Mouse (Mus musculus): Measurements from ENCODE around the gene Pde8a. TPM values are rescaled to one million over a fixed set of nuclear protein-coding genes. Genes with fewer than 3 reads are reported as not detected.

Pde8a gene
- 3.8 and 3.9 TPM in 2 replicates for polyA plus RNA-seq (2015; fragmentation: Nextera tagmentation; extraction: Ambion mirVana)

DNA sequence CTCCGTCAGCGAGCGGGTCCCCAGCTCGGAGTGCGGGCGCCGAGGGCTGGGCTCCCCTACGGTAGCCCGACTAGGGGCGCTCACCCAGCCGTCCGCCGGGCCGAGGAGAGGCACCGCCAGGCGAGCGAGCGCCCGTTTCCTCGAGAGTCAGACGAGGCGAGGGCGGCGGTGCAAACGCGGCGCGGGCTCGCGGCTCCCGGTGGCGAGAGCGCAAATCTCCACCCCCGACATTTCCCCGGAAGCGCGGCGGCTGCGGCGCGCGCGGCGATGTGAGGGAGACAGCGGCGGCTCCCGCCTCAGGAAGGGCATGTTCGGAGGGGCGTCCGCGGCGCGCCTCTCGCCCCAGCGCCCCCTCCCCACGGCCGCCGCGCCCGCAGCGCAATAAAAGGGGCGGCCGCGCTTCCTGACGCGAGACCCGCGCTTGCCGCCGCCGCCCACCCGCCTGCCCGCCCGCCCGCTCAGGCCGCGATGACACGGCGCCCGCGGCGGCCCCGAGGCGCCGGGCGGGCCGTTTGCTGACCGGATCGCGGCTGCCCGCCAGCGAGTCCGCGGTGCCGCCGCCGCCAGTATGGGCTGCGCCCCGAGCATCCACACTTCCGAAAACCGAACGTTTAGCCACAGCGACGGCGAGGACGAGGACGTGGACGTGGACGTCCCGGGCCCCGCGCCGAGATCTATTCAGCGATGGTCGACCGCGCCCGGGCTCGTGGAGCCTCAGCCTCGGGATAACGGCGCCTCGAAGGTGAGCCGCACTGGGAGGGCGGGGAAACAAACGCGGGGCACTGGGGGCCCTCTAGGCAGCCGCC is at the start of gene Pde8a:
Gene Pde8a (plus strand): TSS at position 250 of the 806 bp plus-strand sequence.
- Histone ChIP-seq H3K27me3 (peaks cover 33% of the 10 kb centered on the region), H3K9ac (peak within 1 kb of the TSS; percentile 48), H3K4me2 (peak within 1 kb of the TSS; percentile 84), H3K27ac (peak within 1 kb of the TSS; percentile 74), H3K4me1 (replicated peaks) (peaks cover 18% of the 10 kb centered on the region), H3K4me3 (peak within 1 kb of the TSS; percentile 59), H3K36me3 (no peaks in the 10 kb centered on the region), H3K9me3 (replicated peaks) (no peaks in the 10 kb centered on the region)
- under 1% methylated on average over 112 of the region's 128 CpGs for WGBS
- 0 out of 2 replicates have a peak, but pooled peaks have one; percentile 3 for ATAC-seq (replicated peaks; ENCODE audit: insufficient number of reproducible peaks, insufficient read depth, low FRiP score, low read depth)

DNA sequence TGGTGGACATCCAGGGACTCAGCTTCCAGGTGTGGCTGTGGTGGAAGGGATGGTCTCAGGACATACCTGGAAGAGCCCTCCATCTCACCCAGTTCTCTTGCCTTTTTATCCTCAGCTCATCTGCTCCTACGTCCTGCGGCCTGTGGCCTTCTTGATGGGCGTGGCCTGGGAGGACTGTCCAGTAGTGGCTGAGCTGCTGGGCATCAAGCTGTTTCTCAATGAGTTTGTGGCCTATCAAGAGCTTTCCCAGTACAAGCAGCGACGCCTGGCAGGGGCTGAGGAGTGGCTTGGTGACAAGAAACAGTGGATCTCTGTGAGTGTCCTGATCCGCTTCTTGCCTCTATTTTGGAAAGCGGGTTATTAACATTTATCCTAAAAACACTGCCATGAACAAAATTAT is 49.0 kb upstream of the Pde8a start:
- Histone ChIP-seq H3K27ac (no peak overlapping the region), H3K27me3 (0 out of 2 replicates have a peak, but pooled peaks cover 3% of the 10 kb centered on the region), H3K4me3 (no peak overlapping the region), H3K4me1 (replicated peaks) (no peaks in the 10 kb centered on the region), H3K4me2 (no peak overlapping the region), H3K9ac (no peak overlapping the region), H3K9me3 (replicated peaks) (no peaks in the 10 kb centered on the region), H3K36me3 (no peaks in the 10 kb centered on the region)
- no peak for ATAC-seq (replicated peaks; ENCODE audit: insufficient number of reproducible peaks, insufficient read depth, low FRiP score, low read depth)
- WGBS, result 66% methylated on average over 7 of the region's 7 CpGs

DNA sequence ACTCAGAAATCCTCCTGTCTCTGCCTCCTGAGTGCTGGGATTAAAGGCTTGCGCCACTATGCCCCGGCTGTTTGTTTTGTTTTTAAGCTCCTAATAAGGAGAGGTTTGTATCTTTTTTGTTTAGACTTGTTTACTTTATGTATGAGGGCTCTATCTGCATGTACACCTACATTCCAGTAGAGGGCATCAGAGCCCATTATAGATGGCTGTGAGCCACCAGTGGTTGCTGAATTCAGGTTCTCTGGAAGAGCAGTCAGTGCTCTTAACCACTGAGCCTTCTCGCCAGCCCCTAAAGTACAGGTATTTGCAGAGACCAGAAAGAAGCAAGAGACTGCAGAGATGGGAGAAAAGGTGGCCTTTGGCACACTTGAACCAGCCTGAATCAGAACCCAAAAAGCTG is 46.3 kb upstream of the Pde8a start:
- Histone ChIP-seq H3K4me3 (no peak overlapping the region), H3K4me1 (replicated peaks) (no peaks in the 10 kb centered on the region), H3K9me3 (replicated peaks) (no peaks in the 10 kb centered on the region), H3K27me3 (0 out of 2 replicates have a peak, but pooled peaks cover 5% of the 10 kb centered on the region), H3K27ac (no peak overlapping the region), H3K9ac (no peak overlapping the region), H3K36me3 (no peaks in the 10 kb centered on the region), H3K4me2 (no peak overlapping the region)
- no peak for ATAC-seq (replicated peaks; ENCODE audit: insufficient number of reproducible peaks, insufficient read depth, low FRiP score, low read depth)
- WGBS, result 31% methylated on average over 3 of the region's 3 CpGs

DNA sequence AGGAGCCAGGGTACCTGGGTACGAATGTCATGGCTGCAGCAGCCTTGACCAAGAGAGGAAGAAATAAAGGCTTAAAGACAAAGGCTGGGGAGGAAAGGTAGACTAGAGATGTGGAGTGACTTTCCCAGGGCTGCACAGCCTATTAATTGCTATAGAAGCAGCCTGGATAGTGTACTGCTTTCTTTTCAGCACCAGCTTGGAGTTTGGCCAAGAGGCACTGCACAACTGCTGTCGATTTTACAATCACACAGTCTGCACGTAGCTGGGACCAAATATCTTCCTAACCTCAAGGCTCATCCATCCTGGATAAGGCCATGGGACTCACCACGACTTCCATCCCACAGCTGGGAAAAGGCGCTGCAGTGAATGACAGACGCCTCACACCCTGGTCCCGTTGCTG is 44.0 kb upstream of the Pde8a start:
- Histone ChIP-seq H3K9ac (no peak overlapping the region), H3K27ac (no peak overlapping the region), H3K4me2 (no peak overlapping the region), H3K4me3 (no peak overlapping the region), H3K27me3 (0 out of 2 replicates have a peak, but pooled peaks cover 5% of the 10 kb centered on the region), H3K9me3 (replicated peaks) (0 out of 2 replicates have a peak, but pooled peaks cover 8% of the 10 kb centered on the region), H3K36me3 (no peaks in the 10 kb centered on the region), H3K4me1 (replicated peaks) (no peaks in the 10 kb centered on the region)
- 63% methylated on average over 7 of the region's 7 CpGs for WGBS
- no peak for ATAC-seq (replicated peaks; ENCODE audit: insufficient number of reproducible peaks, insufficient read depth, low FRiP score, low read depth)

DNA sequence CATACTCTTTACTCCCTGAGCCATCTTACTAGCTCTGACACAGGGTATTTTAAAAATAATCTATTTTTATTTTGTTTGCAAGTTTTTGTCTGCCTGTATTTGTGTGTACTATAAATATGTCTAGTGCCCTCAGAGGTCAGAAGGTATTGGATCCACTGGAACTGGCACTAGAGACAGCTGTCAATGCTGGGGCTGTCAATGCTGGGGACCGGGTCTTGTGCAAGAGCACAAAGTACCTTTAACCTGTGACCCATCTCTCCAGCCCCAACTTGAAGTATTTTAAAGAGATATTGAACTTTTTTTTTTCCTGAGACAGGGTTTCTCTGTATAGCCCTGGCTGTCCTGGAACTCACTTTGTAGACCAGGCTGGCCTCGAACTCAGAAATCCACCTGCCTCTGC is 39.5 kb upstream of the Pde8a start:
- 0 out of 2 replicates have a peak, but pooled peaks cover 8% of the 10 kb centered on the region for H3K9me3 ChIP-seq (replicated peaks)
- H3K36me3 ChIP-seq, result no peaks in the 10 kb centered on the region
- no peak overlapping the region for H3K9ac ChIP-seq
- no peak overlapping the region for H3K27ac ChIP-seq
- H3K4me2 ChIP-seq, result no peak overlapping the region
- 92% methylated on average over 2 of the region's 2 CpGs for WGBS
- no peaks in the 10 kb centered on the region for H3K4me1 ChIP-seq (replicated peaks)
- H3K4me3 ChIP-seq, result no peak overlapping the region
- H3K27me3 ChIP-seq, result 0 out of 2 replicates have a peak, but pooled peaks cover 5% of the 10 kb centered on the region
- ATAC-seq (replicated peaks; ENCODE audit: insufficient number of reproducible peaks, insufficient read depth, low FRiP score, low read depth), result no peak

DNA sequence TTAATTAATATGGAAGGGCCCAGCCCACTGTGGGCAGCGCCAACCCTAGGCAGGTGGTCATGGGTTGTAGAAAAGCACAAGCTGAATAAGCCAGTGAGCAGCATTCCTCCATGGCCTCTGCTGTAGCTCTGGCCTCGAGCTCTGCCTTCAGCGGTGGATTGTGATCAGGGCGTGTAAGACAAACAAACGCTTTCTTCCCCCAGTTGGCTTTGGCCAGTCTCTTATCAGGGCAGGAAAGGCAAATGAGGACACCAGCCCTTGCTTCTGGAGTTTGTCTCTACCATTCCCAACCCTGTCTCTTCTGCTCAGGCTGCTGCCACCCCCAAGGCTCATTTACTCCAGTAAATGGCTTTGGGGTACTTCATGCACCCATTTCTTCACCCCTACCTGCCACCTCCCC is 38.7 kb upstream of the Pde8a start:
- no peak overlapping the region for H3K27ac ChIP-seq
- H3K9me3 ChIP-seq (replicated peaks), result 0 out of 2 replicates have a peak, but pooled peaks cover 8% of the 10 kb centered on the region
- H3K9ac ChIP-seq, result no peak overlapping the region
- H3K4me1 ChIP-seq (replicated peaks), result no peaks in the 10 kb centered on the region
- WGBS, result 54% methylated on average over 5 of the region's 5 CpGs
- H3K27me3 ChIP-seq, result no peaks in the 10 kb centered on the region
- no peaks in the 10 kb centered on the region for H3K36me3 ChIP-seq
- ATAC-seq (replicated peaks; ENCODE audit: insufficient number of reproducible peaks, insufficient read depth, low FRiP score, low read depth), result no peak
- no peak overlapping the region for H3K4me3 ChIP-seq
- H3K4me2 ChIP-seq, result no peak overlapping the region

DNA sequence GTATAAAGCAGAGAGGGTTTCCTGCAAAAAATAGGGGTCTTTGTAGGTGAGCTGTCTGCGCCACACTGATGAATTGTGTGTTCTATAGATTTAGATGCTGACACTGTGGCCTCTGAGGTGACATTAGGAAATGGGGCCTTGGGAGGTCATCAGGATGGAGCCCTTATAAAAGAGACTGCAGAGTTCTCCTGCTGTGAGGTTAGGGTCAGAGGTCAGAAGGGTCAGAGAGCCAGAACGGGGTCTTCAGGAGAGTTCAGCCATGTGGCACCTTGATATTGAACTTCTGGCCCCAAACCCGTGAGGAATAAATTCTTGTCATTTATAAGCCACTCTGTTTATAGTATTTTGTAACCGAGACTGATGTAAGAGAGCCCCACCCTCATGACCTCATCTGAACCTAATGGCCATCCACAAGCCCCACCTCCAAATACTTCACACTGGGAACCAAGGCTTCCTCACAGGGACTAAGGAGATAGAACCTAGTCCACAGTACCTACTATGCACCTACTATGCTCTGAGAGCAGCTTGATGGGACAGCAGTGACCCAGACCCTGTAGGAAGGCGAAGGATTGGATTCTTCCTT is 37.1 kb upstream of the Pde8a start:
- Histone ChIP-seq H3K27ac (no peak overlapping the region), H3K9me3 (replicated peaks) (0 out of 2 replicates have a peak, but pooled peaks cover 8% of the 10 kb centered on the region), H3K4me2 (no peak overlapping the region), H3K4me1 (replicated peaks) (no peaks in the 10 kb centered on the region), H3K27me3 (no peaks in the 10 kb centered on the region), H3K9ac (no peak overlapping the region), H3K4me3 (no peak overlapping the region), H3K36me3 (no peaks in the 10 kb centered on the region)
- ATAC-seq (replicated peaks; ENCODE audit: insufficient number of reproducible peaks, insufficient read depth, low FRiP score, low read depth), result no peak
- 59% methylated on average over 5 of the region's 5 CpGs for WGBS

DNA sequence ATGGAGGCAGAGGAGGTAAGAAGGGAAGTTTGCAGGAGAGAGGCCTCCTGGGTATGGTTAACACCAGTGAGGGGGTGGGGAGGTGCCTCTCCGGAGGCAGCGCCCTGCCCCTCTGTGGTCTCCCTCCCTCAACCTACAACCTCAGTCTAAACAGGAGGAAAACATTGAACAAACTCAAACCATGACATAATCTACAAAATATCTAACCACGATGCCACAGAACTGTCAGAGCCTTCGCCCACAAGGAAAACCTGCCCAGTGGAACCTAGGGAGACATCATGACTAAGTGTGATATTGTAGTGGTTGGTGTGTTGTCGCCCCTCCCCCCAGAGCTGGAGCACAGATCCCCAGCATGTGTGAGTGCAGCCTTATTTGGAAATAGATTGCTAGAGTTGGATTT is 33.9 kb upstream of the Pde8a start:
- no peak overlapping the region for H3K4me3 ChIP-seq
- no peak for ATAC-seq (replicated peaks; ENCODE audit: insufficient number of reproducible peaks, insufficient read depth, low FRiP score, low read depth)
- 53% methylated on average over 5 of the region's 5 CpGs for WGBS
- no peak overlapping the region for H3K27ac ChIP-seq
- no peaks in the 10 kb centered on the region for H3K27me3 ChIP-seq
- no peaks in the 10 kb centered on the region for H3K9me3 ChIP-seq (replicated peaks)
- H3K4me1 ChIP-seq (replicated peaks), result no peaks in the 10 kb centered on the region
- no peak overlapping the region for H3K9ac ChIP-seq
- H3K36me3 ChIP-seq, result no peaks in the 10 kb centered on the region
- no peak overlapping the region for H3K4me2 ChIP-seq

DNA sequence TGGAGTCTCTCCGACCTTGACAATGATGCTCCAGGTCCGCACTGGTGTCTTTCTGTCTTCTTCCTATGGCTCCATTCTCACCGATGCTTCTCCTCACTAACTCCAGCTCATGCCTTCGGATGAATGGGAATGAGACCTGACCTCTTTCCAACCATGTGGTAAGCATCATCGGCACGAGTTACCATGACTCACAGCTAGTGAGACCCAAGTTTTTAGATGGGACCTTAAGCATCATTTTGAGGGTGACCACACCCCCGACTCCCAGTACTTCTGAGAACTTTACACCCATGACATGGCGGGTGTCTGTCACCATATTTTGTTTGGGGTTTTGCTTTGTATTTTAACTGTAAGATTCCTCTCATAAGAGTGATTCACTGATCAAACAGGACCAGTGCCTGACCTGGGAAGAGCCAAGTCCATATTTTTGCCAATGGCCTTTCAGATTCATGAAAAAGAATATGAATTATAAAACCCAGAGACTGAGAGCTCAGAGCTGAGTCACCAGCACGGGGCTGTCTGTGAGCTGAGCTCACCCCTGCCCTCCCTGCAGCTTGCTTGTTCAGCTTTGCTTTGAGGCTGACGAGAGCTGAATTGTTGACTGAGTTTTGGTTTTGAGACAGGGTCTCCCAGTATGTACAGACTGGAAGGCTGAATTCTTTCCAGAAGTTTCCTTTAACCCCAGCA is 30.8 kb upstream of the Pde8a start:
- WGBS, result 81% methylated on average over 10 of the region's 10 CpGs
- Histone ChIP-seq H3K27ac (no peak overlapping the region), H3K4me3 (no peak overlapping the region), H3K9me3 (replicated peaks) (no peaks in the 10 kb centered on the region), H3K4me1 (replicated peaks) (no peaks in the 10 kb centered on the region), H3K4me2 (no peak overlapping the region), H3K27me3 (no peaks in the 10 kb centered on the region), H3K36me3 (no peaks in the 10 kb centered on the region), H3K9ac (no peak overlapping the region)
- no peak for ATAC-seq (replicated peaks; ENCODE audit: insufficient number of reproducible peaks, insufficient read depth, low FRiP score, low read depth)

DNA sequence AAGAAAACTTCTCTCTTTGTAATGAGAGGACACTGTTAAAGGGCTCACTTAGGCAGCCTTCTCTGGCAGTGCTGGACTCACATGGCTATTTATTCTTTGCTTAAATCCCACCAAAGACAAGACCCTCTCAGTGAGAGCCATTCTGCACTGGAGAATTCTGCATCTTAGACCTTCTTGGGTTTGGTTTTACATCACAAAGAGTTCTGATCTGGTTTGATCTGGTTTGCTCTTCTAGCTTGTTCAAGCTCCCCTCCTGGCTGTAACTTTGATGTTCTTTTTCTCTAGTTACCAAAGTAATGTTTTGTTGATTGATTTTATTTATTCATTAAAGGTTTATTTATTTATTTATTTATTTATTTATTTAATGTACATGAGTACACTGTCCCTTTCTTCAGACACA is 30.2 kb upstream of the Pde8a start:
- no peak overlapping the region for H3K4me2 ChIP-seq
- no peaks in the 10 kb centered on the region for H3K4me1 ChIP-seq (replicated peaks)
- ATAC-seq (replicated peaks; ENCODE audit: insufficient number of reproducible peaks, insufficient read depth, low FRiP score, low read depth), result no peak
- H3K27ac ChIP-seq, result no peak overlapping the region
- H3K9ac ChIP-seq, result no peak overlapping the region
- H3K4me3 ChIP-seq, result no peak overlapping the region
- no peaks in the 10 kb centered on the region for H3K27me3 ChIP-seq
- no peaks in the 10 kb centered on the region for H3K36me3 ChIP-seq
- no peaks in the 10 kb centered on the region for H3K9me3 ChIP-seq (replicated peaks)

DNA sequence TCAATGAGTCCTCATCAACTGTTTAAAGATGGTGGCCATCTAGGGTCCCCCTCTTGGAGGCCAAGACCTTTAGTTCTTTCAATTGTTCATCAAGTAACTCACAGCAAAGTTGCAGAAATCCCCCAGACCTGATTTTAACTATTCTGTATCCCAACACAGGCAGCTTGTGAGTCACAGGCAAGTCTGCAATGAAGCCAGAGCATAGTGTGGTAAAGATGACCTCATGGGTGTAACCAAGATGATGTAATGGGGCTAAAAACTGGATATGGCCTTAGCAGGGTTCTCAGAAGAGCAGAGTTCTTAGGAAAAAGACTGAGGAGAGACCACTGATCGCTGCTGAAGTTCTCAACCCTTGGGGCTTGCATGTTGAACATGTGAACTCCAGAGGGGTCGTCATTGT is 29.3 kb upstream of the Pde8a start:
- no peak overlapping the region for H3K4me3 ChIP-seq
- H3K9ac ChIP-seq, result no peak overlapping the region
- no peak for ATAC-seq (replicated peaks; ENCODE audit: insufficient number of reproducible peaks, insufficient read depth, low FRiP score, low read depth)
- no peaks in the 10 kb centered on the region for H3K27me3 ChIP-seq
- no peaks in the 10 kb centered on the region for H3K36me3 ChIP-seq
- WGBS, result 81% methylated on average over 2 of the region's 2 CpGs
- H3K4me2 ChIP-seq, result no peak overlapping the region
- no peak overlapping the region for H3K27ac ChIP-seq
- H3K9me3 ChIP-seq (replicated peaks), result no peaks in the 10 kb centered on the region
- H3K4me1 ChIP-seq (replicated peaks), result no peaks in the 10 kb centered on the region

All from heart, embryonic 15.5 days (tissue).